Mouse (Mus musculus): Measurements from ENCODE around the gene Eif4h. TPM values are rescaled to one million over a fixed set of nuclear protein-coding genes. Genes with fewer than 3 reads are reported as not detected.

Eif4h gene
- polyA plus RNA-seq, 1 experiment from 2014 or later, result 308 TPM

DNA sequence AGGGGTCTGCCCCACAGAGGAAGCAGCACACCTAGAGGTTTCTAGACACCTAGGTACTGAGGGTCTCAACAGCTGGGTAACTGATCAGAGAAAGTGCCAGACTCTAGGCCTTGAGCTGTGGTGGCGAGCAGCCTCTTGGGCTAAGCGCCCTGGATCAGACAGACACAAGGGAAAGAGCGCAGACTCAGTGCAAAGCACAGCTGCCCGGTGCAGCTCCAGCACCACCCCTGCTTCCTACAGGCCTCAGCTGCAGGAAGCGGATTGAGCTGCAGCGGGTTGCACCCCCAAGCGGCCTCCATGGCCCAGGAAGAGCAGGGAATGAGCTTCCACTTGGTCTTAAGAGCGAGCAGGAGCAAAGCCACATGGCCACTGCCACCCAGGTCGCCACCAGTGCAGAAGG lies 18.8 kb downstream of the Eif4h start:
- Histone ChIP-seq H3K9ac (no peak overlapping the region), H3K4me1 (peaks cover 3% of the 10 kb centered on the region; the same call in 1 of the 2 replicates), H3K9me3 (replicated peaks) (no peaks in the 10 kb centered on the region), H3K36me3 (peaks cover 87% of the 10 kb centered on the region), H3K27ac (no peak overlapping the region), H3K4me3 (no peak overlapping the region), H3K4me2 (no peak overlapping the region), H3K27me3 (replicated peaks) (no peaks in the 10 kb centered on the region)
- 90% methylated on average over 9 of the region's 9 CpGs for WGBS (ENCODE audit: insufficient replicate concordance)
- no peak for ATAC-seq

DNA sequence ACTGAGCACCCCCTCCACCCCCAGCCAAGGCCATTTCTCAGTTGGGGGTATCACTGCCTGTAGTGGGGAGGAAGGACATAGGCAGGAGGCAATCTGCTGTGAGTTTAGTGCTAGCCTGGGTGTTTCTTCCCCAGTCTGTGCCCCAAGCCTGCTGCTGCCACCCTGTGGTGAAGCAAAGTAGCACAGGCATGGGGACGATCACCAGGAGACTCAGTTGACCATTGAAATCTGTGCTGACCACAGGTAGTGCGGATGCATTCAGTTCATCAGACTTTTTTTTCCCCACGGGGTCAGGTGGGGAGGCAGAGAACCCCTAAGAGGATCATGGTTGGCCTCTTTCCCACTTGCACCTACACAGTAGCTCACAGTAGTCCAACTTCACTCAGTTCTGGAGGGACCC lies 22.2 kb downstream of the Eif4h start:
- Histone ChIP-seq H3K36me3 (peaks cover 53% of the 10 kb centered on the region), H3K9ac (no peak overlapping the region), H3K4me1 (peaks cover 11% of the 10 kb centered on the region; the same call in 1 of the 2 replicates), H3K4me3 (no peak overlapping the region), H3K4me2 (no peak overlapping the region), H3K27me3 (replicated peaks) (no peaks in the 10 kb centered on the region), H3K27ac (no peak overlapping the region), H3K9me3 (replicated peaks) (no peaks in the 10 kb centered on the region)
- 43% methylated on average over 3 of the region's 3 CpGs for WGBS (ENCODE audit: insufficient replicate concordance)
- peak; percentile 45; the same call in 1 of the 2 replicates for ATAC-seq

DNA sequence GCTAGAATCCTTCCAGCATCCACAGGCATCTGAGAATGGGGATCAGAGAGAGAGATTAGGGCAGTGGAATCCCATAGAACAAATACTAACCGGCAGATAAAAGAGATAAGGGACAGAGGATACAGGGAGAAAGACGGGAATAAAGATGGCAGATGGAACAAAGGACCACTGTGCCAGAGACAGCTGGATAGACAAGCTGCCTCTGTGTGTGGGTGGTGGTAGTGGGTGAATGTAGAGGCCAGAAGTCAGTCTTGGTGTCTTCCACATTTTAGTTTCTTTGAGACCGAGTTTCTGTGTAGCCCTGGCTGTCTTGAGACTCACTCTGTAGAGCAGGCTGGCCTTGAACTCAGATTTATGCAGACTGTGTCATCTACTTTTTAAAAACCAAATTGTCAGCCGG lies 23.5 kb downstream of the Eif4h start:
- Histone ChIP-seq H3K9ac (no peak overlapping the region), H3K27ac (no peak overlapping the region), H3K4me3 (no peak overlapping the region), H3K9me3 (replicated peaks) (no peaks in the 10 kb centered on the region), H3K4me1 (peaks cover 13% of the 10 kb centered on the region; the same call in 1 of the 2 replicates), H3K36me3 (peaks cover 40% of the 10 kb centered on the region), H3K27me3 (replicated peaks) (no peaks in the 10 kb centered on the region), H3K4me2 (no peak overlapping the region)
- 71% methylated on average over 4 of the region's 4 CpGs for WGBS (ENCODE audit: insufficient replicate concordance)
- ATAC-seq, result no peak

DNA sequence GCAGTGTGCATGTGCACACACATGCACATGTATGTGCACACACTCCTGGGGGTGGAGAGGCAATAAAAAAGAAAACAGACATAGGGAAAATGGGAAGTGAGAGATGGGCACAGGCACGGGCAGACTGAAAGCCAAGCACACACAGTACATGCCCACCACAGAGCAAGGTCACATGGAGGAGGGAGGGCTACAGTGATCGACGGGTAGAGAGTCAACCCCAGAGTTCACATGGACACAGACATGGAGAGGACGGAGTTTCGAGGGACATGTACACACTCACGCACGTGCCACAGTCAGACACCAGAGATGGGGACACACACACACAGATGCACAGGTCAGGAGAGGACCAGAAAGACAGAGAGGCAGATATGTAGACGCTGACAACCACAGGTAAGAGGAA lies 23.9 kb downstream of the Eif4h start:
- ATAC-seq, result no peak
- Histone ChIP-seq H3K27ac (no peak overlapping the region), H3K27me3 (replicated peaks) (no peaks in the 10 kb centered on the region), H3K9ac (no peak overlapping the region), H3K4me2 (no peak overlapping the region), H3K36me3 (peaks cover 36% of the 10 kb centered on the region), H3K4me1 (peaks cover 13% of the 10 kb centered on the region; the same call in 1 of the 2 replicates), H3K9me3 (replicated peaks) (no peaks in the 10 kb centered on the region), H3K4me3 (no peak overlapping the region)
- WGBS (ENCODE audit: insufficient replicate concordance), result 74% methylated on average over 8 of the region's 8 CpGs

DNA sequence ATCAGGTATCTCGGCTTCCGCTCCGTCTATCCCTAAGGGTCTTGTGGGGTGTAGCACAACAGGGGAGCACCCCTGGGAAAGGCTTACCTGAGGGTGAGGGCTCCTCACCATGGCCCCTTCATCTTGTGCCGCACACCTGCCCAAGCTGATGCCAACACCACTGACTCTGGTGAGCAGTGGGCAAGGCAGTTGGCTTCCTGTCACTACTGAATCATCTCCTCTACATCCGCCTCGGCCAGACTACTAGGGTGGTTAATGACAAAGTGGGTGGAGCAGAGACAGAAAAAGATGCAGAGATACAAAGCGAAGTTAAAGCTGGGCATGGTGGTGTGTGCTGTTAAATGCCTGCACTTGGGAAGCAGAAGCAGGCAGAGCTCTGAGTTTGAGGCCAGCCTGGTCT lies 24.5 kb downstream of the Eif4h start, which contains the start of gene Lat2:
Lat2 (minus strand) TSS at position 224 of the 400 bp plus-strand sequence.
- 66% methylated on average over 7 of the region's 7 CpGs for WGBS (ENCODE audit: insufficient replicate concordance)
- no peak within 1 kb of the TSS for H3K4me3 ChIP-seq
- ATAC-seq, result no peak
- H3K27ac ChIP-seq, result 0 out of 2 replicates have a peak within 1 kb of the TSS, but pooled peaks have one; percentile 29
- H3K4me1 ChIP-seq, result peaks cover 13% of the 10 kb centered on the region; the same call in 1 of the 2 replicates
- no peak within 1 kb of the TSS for H3K9ac ChIP-seq
- H3K9me3 ChIP-seq (replicated peaks), result no peaks in the 10 kb centered on the region
- no peaks in the 10 kb centered on the region for H3K27me3 ChIP-seq (replicated peaks)
- H3K4me2 ChIP-seq, result no peak within 1 kb of the TSS
- peaks cover 31% of the 10 kb centered on the region for H3K36me3 ChIP-seq

DNA sequence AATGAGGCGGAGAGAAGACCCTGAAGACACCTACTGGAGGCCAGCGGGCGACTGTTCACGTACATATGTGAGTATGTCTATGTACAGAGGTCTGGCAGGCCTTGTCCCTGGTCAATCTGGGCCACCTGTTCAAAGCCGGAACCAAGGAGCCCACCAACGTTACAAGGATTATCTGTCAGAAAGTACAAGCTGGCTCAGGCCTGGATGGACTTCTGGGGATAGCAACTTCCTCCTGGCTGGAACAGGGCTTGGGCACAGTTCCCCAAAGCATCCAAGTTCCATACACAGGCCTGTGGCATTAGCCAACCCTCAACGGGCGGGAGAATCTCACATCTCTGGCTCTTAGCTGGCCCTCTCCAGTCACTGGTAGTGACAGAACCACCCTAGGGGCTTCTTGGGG lies 25.0 kb downstream of the Eif4h start:
- Histone ChIP-seq H3K9ac (no peak overlapping the region), H3K27ac (no peak overlapping the region), H3K9me3 (replicated peaks) (no peaks in the 10 kb centered on the region), H3K4me3 (no peak overlapping the region), H3K4me1 (peaks cover 13% of the 10 kb centered on the region; the same call in 1 of the 2 replicates), H3K27me3 (replicated peaks) (no peaks in the 10 kb centered on the region), H3K36me3 (peaks cover 26% of the 10 kb centered on the region), H3K4me2 (no peak overlapping the region)
- 79% methylated on average over 8 of the region's 8 CpGs for WGBS (ENCODE audit: insufficient replicate concordance)
- no peak for ATAC-seq

DNA sequence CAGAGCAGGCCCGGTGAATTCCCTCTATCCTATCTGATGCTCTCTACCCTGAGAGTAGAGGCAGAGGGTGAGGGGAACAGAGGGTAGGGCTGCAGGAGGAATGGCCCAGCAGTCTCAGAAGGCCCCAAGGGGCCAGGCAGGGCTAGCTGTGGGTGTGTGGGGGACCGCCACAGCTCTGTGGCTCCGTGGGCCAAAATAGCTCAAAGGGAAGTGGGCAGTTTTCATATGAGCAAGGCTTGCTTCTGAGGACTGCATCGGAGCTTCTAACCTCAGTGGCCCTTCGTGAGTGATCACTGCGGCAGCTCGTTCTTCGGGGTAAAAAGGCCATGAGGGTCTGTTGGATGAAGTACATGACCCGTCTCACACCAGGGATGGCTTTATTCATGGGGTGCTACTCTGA lies 25.6 kb downstream of the Eif4h start:
- Histone ChIP-seq H3K9me3 (replicated peaks) (no peaks in the 10 kb centered on the region), H3K4me2 (no peak overlapping the region), H3K9ac (no peak overlapping the region), H3K4me1 (peaks cover 13% of the 10 kb centered on the region; the same call in 1 of the 2 replicates), H3K36me3 (peaks cover 20% of the 10 kb centered on the region), H3K4me3 (no peak overlapping the region), H3K27ac (0 out of 2 replicates have a peak overlapping the region, but pooled peaks have one; percentile 29), H3K27me3 (replicated peaks) (no peaks in the 10 kb centered on the region)
- 69% methylated on average over 9 of the region's 9 CpGs for WGBS (ENCODE audit: insufficient replicate concordance)
- no peak for ATAC-seq

DNA sequence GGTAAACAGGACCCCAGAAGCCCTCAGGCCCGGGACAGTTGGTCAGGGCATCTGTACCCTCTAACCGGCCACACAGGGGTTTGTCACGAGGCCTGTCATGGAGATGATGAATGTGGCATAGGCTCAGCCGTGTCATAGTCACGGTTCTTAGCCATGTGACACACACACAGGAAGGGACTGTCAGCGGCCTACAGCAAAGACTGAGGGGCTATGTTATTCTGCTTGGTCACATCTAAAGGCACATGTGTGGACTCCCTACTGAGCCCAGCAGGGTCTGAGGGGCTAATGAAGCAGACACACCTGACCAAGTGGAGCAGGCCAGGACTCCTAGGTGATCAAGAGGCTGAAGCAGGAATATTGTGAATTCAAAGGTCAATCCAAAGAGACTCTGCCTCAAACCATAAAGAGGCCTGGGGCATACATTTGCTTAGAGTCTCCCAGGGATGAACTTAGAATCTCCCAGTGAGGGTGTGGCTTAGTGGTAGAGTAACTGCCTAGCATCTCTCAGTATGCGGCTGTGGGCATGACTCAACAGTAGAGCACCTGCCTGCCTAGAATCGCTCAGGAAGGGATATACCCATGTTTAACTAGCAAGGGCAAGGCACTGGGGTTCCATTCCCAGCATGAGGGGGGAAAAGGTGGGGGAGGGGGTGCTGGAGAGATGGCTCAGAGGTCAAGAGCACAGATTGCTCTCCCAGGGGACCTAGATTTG lies 27.3 kb downstream of the Eif4h start:
- WGBS (ENCODE audit: insufficient replicate concordance), result 41% methylated on average over 8 of the region's 8 CpGs
- H3K27ac ChIP-seq, result no peak overlapping the region
- no peak for ATAC-seq
- peaks cover 4% of the 10 kb centered on the region for H3K36me3 ChIP-seq
- H3K27me3 ChIP-seq (replicated peaks), result no peaks in the 10 kb centered on the region
- no peak overlapping the region for H3K4me2 ChIP-seq
- H3K4me3 ChIP-seq, result no peak overlapping the region
- H3K9ac ChIP-seq, result no peak overlapping the region
- H3K4me1 ChIP-seq, result peaks cover 13% of the 10 kb centered on the region; the same call in 1 of the 2 replicates
- no peaks in the 10 kb centered on the region for H3K9me3 ChIP-seq (replicated peaks)

DNA sequence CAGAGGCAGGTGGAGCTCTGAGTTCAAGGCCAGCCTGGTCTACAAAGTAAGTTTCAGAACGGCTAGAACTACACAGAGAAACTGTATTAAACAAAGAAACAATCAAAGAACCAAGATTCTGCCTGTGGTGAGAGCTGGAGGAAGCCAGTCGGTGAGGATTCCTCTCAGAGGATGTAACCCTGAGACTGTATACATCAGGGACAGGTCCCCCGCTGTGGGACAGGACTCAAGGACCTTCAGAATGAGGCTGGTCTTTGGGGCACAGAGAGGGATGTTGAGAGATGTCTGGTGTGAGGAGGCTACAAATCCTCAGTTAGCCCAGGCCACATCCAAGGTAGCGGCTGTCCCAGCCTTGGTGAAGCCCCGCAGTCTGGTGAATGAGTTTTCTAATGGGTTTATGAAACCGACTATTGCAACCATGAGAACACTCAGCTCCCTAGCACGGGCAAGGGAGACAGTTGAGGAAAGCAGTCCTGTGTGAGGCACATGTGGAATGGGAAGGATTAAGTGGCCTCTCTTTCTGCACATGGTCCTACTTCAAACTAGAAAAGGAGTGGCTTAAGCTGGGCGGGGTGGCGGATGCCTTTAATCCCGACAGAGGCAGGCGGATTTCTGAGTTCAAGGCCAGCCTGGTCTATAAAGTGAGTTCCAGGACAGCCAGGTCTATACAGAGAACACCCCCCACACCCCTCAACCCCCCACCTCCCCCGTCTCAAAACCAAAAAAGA lies 29.2 kb downstream of the Eif4h start:
- Histone ChIP-seq H3K4me3 (no peak overlapping the region), H3K9me3 (replicated peaks) (no peaks in the 10 kb centered on the region), H3K4me2 (no peak overlapping the region), H3K9ac (no peak overlapping the region), H3K27ac (no peak overlapping the region), H3K4me1 (0 out of 2 replicates have a peak, but pooled peaks cover 11% of the 10 kb centered on the region), H3K36me3 (no peaks in the 10 kb centered on the region), H3K27me3 (replicated peaks) (no peaks in the 10 kb centered on the region)
- no peak for ATAC-seq
- 67% methylated on average over 12 of the region's 12 CpGs for WGBS (ENCODE audit: insufficient replicate concordance)

DNA sequence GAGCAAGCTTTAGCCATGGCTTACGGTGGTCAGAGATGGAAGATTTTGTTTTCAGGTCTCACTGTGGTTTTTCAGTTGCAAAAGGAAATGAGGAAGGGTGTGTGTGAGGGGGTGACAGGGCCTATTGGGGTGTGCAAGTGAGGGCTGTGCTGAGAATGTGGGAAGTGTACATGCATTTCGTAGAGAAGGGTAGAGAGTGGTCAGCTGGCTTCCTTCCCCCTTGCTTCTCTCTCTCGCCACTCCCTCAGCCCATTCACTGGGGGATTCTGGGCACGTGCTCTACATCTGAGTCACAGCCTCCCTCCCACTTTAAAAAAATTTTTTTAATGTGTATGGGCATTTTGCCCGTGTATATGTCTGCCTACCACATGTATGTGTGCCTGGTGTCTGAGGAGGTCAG lies 32.2 kb downstream of the Eif4h start:
- no peak for ATAC-seq
- Histone ChIP-seq H3K4me1 (0 out of 2 replicates have a peak, but pooled peaks cover 7% of the 10 kb centered on the region), H3K27me3 (replicated peaks) (no peaks in the 10 kb centered on the region), H3K27ac (no peak overlapping the region), H3K4me3 (no peak overlapping the region), H3K9ac (no peak overlapping the region), H3K36me3 (no peaks in the 10 kb centered on the region), H3K9me3 (replicated peaks) (no peaks in the 10 kb centered on the region), H3K4me2 (no peak overlapping the region)
- 25% methylated on average over 5 of the region's 5 CpGs for WGBS (ENCODE audit: insufficient replicate concordance)

DNA sequence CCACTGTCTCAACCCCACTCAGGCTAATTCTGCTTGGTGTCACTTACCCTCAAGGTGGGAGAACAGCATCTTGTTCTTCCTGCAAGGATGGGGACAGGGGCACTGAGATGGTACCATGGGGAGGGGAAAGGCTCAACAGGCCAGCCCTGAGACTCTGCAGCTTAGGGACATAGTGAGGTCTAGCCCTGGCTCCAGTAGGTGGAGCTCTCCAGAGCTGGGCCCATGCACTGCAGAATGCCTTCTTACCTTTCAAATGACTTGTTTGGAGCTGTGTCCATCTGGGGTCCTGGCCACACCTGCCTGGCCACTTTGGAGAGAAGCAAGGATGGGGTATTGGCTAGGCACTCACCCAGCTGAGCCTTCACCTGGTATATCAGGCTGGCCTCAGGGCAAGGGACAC lies 33.0 kb downstream of the Eif4h start:
- Histone ChIP-seq H3K36me3 (no peaks in the 10 kb centered on the region), H3K4me2 (no peak overlapping the region), H3K27me3 (replicated peaks) (no peaks in the 10 kb centered on the region), H3K4me1 (0 out of 2 replicates have a peak, but pooled peaks cover 4% of the 10 kb centered on the region), H3K27ac (peak overlapping the region; percentile 41; the same call in 1 of the 2 replicates), H3K4me3 (no peak overlapping the region), H3K9me3 (replicated peaks) (no peaks in the 10 kb centered on the region), H3K9ac (no peak overlapping the region)
- ATAC-seq, result no peak

DNA sequence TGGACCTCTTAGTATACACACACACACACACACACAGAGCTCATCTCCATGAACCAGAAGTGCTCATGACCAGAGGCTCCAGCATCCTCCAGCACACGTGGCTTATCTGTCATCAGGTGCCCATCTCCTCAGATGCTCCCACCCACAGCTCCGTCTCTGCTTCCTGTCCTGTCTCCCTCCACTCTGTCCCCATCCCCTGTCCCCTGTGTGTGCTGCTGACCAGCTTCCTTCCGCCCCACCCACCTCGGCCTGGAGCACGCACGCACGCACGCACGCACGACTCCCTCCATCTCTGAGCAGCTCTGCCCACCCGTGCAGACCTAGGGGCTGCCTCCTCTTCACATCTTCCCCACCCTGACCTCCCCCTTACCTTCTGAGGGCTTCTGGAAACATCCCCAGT lies 34.9 kb downstream of the Eif4h start:
- H3K4me2 ChIP-seq, result no peak overlapping the region
- peak; percentile 24; the same call in 1 of the 2 replicates for ATAC-seq
- no peaks in the 10 kb centered on the region for H3K27me3 ChIP-seq (replicated peaks)
- H3K4me1 ChIP-seq, result 0 out of 2 replicates have a peak, but pooled peaks cover 4% of the 10 kb centered on the region
- peaks cover 7% of the 10 kb centered on the region for H3K36me3 ChIP-seq
- WGBS (ENCODE audit: insufficient replicate concordance), result 65% methylated on average over 11 of the region's 11 CpGs
- H3K27ac ChIP-seq, result no peak overlapping the region
- no peak overlapping the region for H3K4me3 ChIP-seq
- H3K9me3 ChIP-seq (replicated peaks), result no peaks in the 10 kb centered on the region
- H3K9ac ChIP-seq, result no peak overlapping the region

All from liver, embryonic 12.5 days (tissue).